Mouse (Mus musculus): ENCODE results near the gene Nhlh2. TPM values are rescaled to one million over a fixed set of nuclear protein-coding genes. Genes with fewer than 3 reads are reported as not detected.

The Nhlh2 gene
- polyA plus RNA-seq, 1 experiment = not detected

DNA sequence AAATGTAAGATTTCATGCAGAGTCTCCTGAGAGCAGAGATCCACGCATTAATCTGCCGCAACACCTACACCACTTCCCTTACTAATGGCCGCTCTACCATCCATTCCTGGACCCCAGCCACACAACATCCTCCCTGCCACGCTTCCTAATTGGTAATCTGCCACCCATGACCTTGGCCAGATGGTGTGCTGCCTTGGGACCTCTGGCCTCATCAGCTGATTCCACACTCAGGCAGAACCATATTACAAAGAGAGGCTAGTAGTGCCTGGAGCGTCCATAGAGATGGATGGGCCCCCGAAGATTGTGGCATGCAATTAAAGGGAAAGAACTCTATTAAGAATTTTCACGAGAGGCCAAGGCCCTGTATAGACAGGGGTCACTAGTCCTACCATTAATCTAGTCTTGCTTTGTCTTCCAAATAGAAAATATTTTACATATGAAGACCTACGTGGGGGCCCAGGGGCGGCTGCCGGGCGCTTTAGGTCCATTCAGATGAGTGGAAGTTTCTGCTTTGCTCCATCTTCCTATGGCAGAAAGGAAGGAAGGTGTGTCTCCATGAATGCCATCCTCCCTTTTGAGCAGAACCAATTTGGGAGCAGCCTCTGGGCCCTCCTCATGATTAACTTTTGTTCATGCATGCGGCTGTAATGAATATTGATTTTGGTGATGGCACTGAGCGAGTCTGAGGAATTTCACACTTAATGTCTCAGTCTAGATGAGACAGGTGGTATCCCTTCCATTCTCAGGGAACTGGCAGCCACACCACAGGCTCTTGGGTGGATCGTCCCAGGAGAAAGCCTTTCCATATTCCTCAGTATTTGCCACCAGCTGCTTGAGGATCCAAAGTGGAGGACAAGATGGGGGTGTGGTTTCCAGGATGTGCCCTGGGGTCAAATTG lies 39.6 kb downstream of the Nhlh2 start:
- Histone ChIP-seq H3K4me1 (ENCODE audit: control insufficient read depth) (no peaks in the 10 kb centered on the region), H3K36me3 (ENCODE audit: control insufficient read depth) (no peaks in the 10 kb centered on the region), H3K4me3 (replicated peaks) (no peak overlapping the region), H3K27me3 (ENCODE audit: control insufficient read depth) (no peaks in the 10 kb centered on the region), H3K9me3 (ENCODE audit: control insufficient read depth, low read length) (no peaks in the 10 kb centered on the region)
- no peak for TF ChIP-seq GATA1 (IDR thresholded peaks at IDR 0.05; ENCODE audit: low read length)
- TF ChIP-seq TAL1 (IDR thresholded peaks at IDR 0.05; ENCODE audit: low read length) = no peak

GRCm38 (mm10) chr3:102052036-102052435 lies 42.2 kb downstream of the Nhlh2 start:
- no peaks in the 10 kb centered on the region for H3K4me1 ChIP-seq (ENCODE audit: control insufficient read depth)
- TF ChIP-seq GATA1 (IDR thresholded peaks at IDR 0.05; ENCODE audit: low read length) = no peak
- no peak for TF ChIP-seq TAL1 (IDR thresholded peaks at IDR 0.05; ENCODE audit: low read length)

GRCm38 (mm10) chr3:102053293-102053692 lies 43.4 kb downstream of the Nhlh2 start:
- H3K9me3 ChIP-seq (ENCODE audit: control insufficient read depth, low read length) = no peaks in the 10 kb centered on the region
- TF ChIP-seq TAL1 (IDR thresholded peaks at IDR 0.05; ENCODE audit: low read length) (no peak), GATA1 (IDR thresholded peaks at IDR 0.05; ENCODE audit: low read length) (no peak)
- no peaks in the 10 kb centered on the region for H3K4me1 ChIP-seq (ENCODE audit: control insufficient read depth)
- no peaks in the 10 kb centered on the region for H3K27me3 ChIP-seq (ENCODE audit: control insufficient read depth)
- H3K36me3 ChIP-seq (ENCODE audit: control insufficient read depth) = no peaks in the 10 kb centered on the region
- no peak overlapping the region for H3K4me3 ChIP-seq (replicated peaks)

More at GRCm38 (mm10) chr3:102052036-102052435, 42.2 kb downstream of the Nhlh2 start:
- Histone ChIP-seq H3K4me3 (replicated peaks) (no peak overlapping the region), H3K27me3 (ENCODE audit: control insufficient read depth) (no peaks in the 10 kb centered on the region), H3K36me3 (ENCODE audit: control insufficient read depth) (no peaks in the 10 kb centered on the region), H3K9me3 (ENCODE audit: control insufficient read depth, low read length) (no peaks in the 10 kb centered on the region)

GRCm38 (mm10) chr3:102055878-102056277 lies 46.0 kb downstream of the Nhlh2 start:
- H3K36me3 ChIP-seq (ENCODE audit: control insufficient read depth) = no peaks in the 10 kb centered on the region
- H3K9me3 ChIP-seq (ENCODE audit: control insufficient read depth, low read length) = no peaks in the 10 kb centered on the region
- no peaks in the 10 kb centered on the region; the same call in 1 of the 2 replicates for H3K4me1 ChIP-seq (ENCODE audit: control insufficient read depth)
- TF ChIP-seq GATA1 (IDR thresholded peaks at IDR 0.05; ENCODE audit: low read length) (no peak), TAL1 (IDR thresholded peaks at IDR 0.05; ENCODE audit: low read length) (no peak)
- H3K4me3 ChIP-seq (replicated peaks) = no peak overlapping the region
- no peaks in the 10 kb centered on the region for H3K27me3 ChIP-seq (ENCODE audit: control insufficient read depth)

DNA sequence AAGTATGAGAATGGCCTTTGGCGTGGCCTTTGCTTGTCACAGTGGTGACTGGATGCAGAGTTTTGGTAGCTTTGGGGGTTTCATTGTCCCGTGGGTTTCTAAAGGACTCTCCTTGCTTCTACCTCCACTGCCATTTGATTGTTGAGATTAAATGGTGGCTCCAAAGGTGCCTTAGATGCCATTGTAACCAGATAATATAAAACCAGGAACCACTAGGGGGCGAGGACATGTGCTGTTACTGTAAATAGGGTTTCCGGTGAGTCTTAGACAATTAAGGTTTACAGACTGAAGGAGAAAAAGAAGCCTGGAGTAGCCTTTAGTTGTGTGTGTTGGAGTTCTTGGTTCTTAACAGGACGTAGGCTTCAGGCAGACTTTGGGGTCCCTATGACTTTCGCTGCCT lies 50.2 kb downstream of the Nhlh2 start:
- TF ChIP-seq TAL1 (IDR thresholded peaks at IDR 0.05; ENCODE audit: low read length) (no peak), GATA1 (IDR thresholded peaks at IDR 0.05; ENCODE audit: low read length) (no peak)
- H3K4me3 ChIP-seq (replicated peaks) = no peak overlapping the region
- H3K36me3 ChIP-seq (ENCODE audit: control insufficient read depth) = no peaks in the 10 kb centered on the region
- H3K9me3 ChIP-seq (ENCODE audit: control insufficient read depth, low read length) = no peaks in the 10 kb centered on the region
- no peaks in the 10 kb centered on the region for H3K27me3 ChIP-seq (ENCODE audit: control insufficient read depth)
- peaks cover 14% of the 10 kb centered on the region for H3K4me1 ChIP-seq (ENCODE audit: control insufficient read depth)

DNA sequence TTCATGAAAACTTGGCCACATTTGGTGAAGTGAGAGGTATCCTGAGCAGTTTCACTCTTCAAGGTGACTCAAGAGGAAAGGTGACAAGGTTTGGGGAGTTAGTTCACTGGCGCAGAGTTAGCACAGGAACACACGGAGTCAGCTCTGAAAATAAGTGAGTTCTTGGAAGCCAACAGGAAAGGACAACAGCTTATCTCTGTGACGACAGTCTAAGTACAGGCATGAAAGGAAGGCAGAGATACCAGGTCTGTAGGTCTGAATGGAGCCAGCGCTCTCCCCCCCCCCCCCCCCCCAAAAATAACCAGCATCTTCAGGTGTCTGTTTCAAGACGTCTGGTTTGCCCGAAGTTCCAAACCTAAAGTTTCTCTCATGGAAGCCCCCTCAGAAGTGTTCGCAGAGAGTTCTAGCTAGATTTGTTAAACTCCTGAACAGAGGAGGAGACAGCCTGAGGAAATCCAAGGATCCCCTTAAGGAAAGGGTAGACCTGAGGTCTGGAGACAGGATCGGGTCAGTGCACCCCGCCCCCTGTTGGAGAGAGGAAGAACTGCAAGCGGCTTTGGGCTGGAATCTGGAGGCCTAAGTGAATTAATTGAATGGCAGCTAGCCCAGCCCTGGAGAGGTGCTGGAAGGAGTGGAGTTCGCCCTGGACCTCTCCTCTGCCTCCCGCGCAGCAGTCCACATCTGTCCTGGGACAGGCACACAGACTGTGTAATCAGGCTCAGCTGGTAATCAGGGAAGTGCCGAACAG lies 52.2 kb downstream of the Nhlh2 start:
- H3K36me3 ChIP-seq (ENCODE audit: control insufficient read depth) = no peaks in the 10 kb centered on the region
- no peak overlapping the region for H3K4me3 ChIP-seq (replicated peaks)
- no peaks in the 10 kb centered on the region for H3K27me3 ChIP-seq (ENCODE audit: control insufficient read depth)
- no peak for TF ChIP-seq GATA1 (IDR thresholded peaks at IDR 0.05; ENCODE audit: low read length)
- no peak for TF ChIP-seq TAL1 (IDR thresholded peaks at IDR 0.05; ENCODE audit: low read length)
- no peaks in the 10 kb centered on the region for H3K9me3 ChIP-seq (ENCODE audit: control insufficient read depth, low read length)
- peaks cover 14% of the 10 kb centered on the region for H3K4me1 ChIP-seq (ENCODE audit: control insufficient read depth)

- no peaks in the 10 kb centered on the region for H3K36me3 ChIP-seq (ENCODE audit: control insufficient read depth)
- no peak for TF ChIP-seq GATA1 (IDR thresholded peaks at IDR 0.05; ENCODE audit: low read length)
- TF ChIP-seq TAL1 (IDR thresholded peaks at IDR 0.05; ENCODE audit: low read length) = peak; percentile 12; the same call in 2 of the 3 replicates
- no peak overlapping the region for H3K4me3 ChIP-seq (replicated peaks)
- H3K27me3 ChIP-seq (ENCODE audit: control insufficient read depth) = no peaks in the 10 kb centered on the region
- peaks cover 14% of the 10 kb centered on the region for H3K4me1 ChIP-seq (ENCODE audit: control insufficient read depth)
- H3K9me3 ChIP-seq (ENCODE audit: control insufficient read depth, low read length) = no peaks in the 10 kb centered on the region
Observed at GRCm38 (mm10) chr3:102062671-102063010, 52.8 kb downstream of the Nhlh2 start.

GRCm38 (mm10) chr3:102063273-102064120 lies 53.6 kb downstream of the Nhlh2 start:
- Histone ChIP-seq H3K36me3 (ENCODE audit: control insufficient read depth) (no peaks in the 10 kb centered on the region), H3K4me1 (ENCODE audit: control insufficient read depth) (peaks cover 14% of the 10 kb centered on the region), H3K9me3 (ENCODE audit: control insufficient read depth, low read length) (no peaks in the 10 kb centered on the region), H3K4me3 (replicated peaks) (no peak overlapping the region), H3K27me3 (ENCODE audit: control insufficient read depth) (no peaks in the 10 kb centered on the region)
- TF ChIP-seq GATA1 (IDR thresholded peaks at IDR 0.05; ENCODE audit: low read length) (no peak), TAL1 (IDR thresholded peaks at IDR 0.05; ENCODE audit: low read length) (no peak)
